Mouse (Mus musculus) MEL (cell line): ENCODE results near the gene Pabpn1.

Source experiments
- CTCF ChIP-seq, 3 experiments: IDR thresholded peaks in 2 of 3; conservative IDR thresholded peaks in 1 of 3; 2 replicates each; pipeline ENCODE4 v1.5.1; 2011 to 2012; ENCODE audit warnings: low read length in 3 of 3, low read depth in 2 of 3, mild to moderate bottlenecking in 2 of 3, improper control_type of control experiment in 1 of 3, inconsistent platforms in 1 of 3, mixed read lengths in 1 of 3, moderate library complexity in 1 of 3; ENCODE audit not compliant: control insufficient read depth in 1 of 3, insufficient read depth in 1 of 3, poor library complexity in 1 of 3, severe bottlenecking in 1 of 3
- E2F4 ChIP-seq: IDR thresholded peaks from 2 replicates; pipeline ENCODE4 v1.6.1; 2011; ENCODE audit warnings: low read depth, low read length, improper control_type of control experiment, borderline replicate concordance
- ELF1 ChIP-seq: IDR thresholded peaks from 2 replicates; pipeline ENCODE4 v1.6.1; 2014; ENCODE audit warnings: low read depth, mild to moderate bottlenecking, inconsistent platforms, low read length, improper control_type of control experiment, moderate library complexity
- GABPA ChIP-seq: IDR thresholded peaks from 2 replicates; pipeline ENCODE4 v1.6.1; 2012; ENCODE audit warnings: low read depth, mild to moderate bottlenecking, inconsistent platforms, low read length, improper control_type of control experiment, moderate library complexity
- HCFC1 ChIP-seq: IDR thresholded peaks from 2 replicates; pipeline ENCODE4 v1.6.1; 2012; ENCODE audit warnings: low read depth, mild to moderate bottlenecking, inconsistent platforms, low read length, improper control_type of control experiment, moderate library complexity
- MAFK ChIP-seq: IDR thresholded peaks from 2 replicates; pipeline ENCODE4 v1.6.1; 2011; ENCODE audit warnings: low read depth, mild to moderate bottlenecking, low read length, improper control_type of control experiment, borderline replicate concordance
- MAX ChIP-seq: IDR thresholded peaks from 2 replicates; pipeline ENCODE4 v1.6.1; 2011; ENCODE audit warnings: low read length, improper control_type of control experiment
- POLR2A ChIP-seq, 2 experiments: IDR thresholded peaks; 2 replicates each; pipeline ENCODE4 v1.6.1; 2011 to 2012; ENCODE audit warnings: low read length in 2 of 2, mild to moderate bottlenecking in 2 of 2, control low read depth in 1 of 2, improper control_type of control experiment in 1 of 2, low read depth in 1 of 2, moderate library complexity in 1 of 2; ENCODE audit not compliant: control insufficient read depth in 1 of 2, insufficient read depth in 1 of 2, poor library complexity in 1 of 2
- SMC3 ChIP-seq: IDR thresholded peaks from 2 replicates; pipeline ENCODE4 v1.6.1; 2011; ENCODE audit warnings: low read depth, low read length, improper control_type of control experiment
- UBTF ChIP-seq: IDR thresholded peaks from 2 replicates; pipeline ENCODE4 v1.6.1; 2012; ENCODE audit warnings: low read depth, mild to moderate bottlenecking, inconsistent platforms, low read length, improper control_type of control experiment, moderate library complexity, borderline replicate concordance; ENCODE audit not compliant: insufficient read depth
- ZKSCAN1 ChIP-seq: IDR thresholded peaks from 2 replicates; pipeline ENCODE4 v1.6.1; 2012; ENCODE audit warnings: low read depth, mild to moderate bottlenecking, inconsistent platforms, low read length, improper control_type of control experiment, moderate library complexity
- ZMIZ1 ChIP-seq: IDR thresholded peaks from 2 replicates; pipeline ENCODE4 v1.6.1; 2012; ENCODE audit warnings: low read depth, mild to moderate bottlenecking, inconsistent platforms, low read length, improper control_type of control experiment, moderate library complexity

- peak; percentile 86 for TF ChIP-seq ELF1
- TF ChIP-seq CTCF (IDR thresholded peaks at IDR 0.05 in 2 of 3, conservative IDR thresholded peaks at IDR 0.05 in 1 of 3; ENCODE audit: control insufficient read depth in 1 of 3, insufficient read depth in 1 of 3, low read depth in 2 of 3, low read length in 3 of 3, poor library complexity in 1 of 3, severe bottlenecking in 1 of 3) = no peak
- TF ChIP-seq MAX = no peak
- no peak for TF ChIP-seq SMC3
- no peak for TF ChIP-seq GABPA
- TF ChIP-seq MAFK = no peak
- peak; percentile 83 for TF ChIP-seq HCFC1
- TF ChIP-seq E2F4 = no peak
- no peak for TF ChIP-seq UBTF
- peak; percentile 53 to 88; a peak in 3 of 4 replicates for TF ChIP-seq POLR2A (IDR thresholded peaks at IDR 0.05; ENCODE audit: control insufficient read depth in 1 of 2, insufficient read depth in 1 of 2, low read depth in 1 of 2, low read length in 2 of 2, poor library complexity in 1 of 2)
- no peak for TF ChIP-seq ZKSCAN1
- peak; percentile 78; the same call in 1 of the 2 replicates for TF ChIP-seq ZMIZ1
Observed at GRCm38 (mm10) chr14:54883154-54884021, 8.9 kb upstream of the Pabpn1 start, which contains the start of the genes Bcl2l2 and Gm20521.
